Mouse (Mus musculus): ENCODE data around the gene Srpx. TPM values are rescaled to one million over a fixed set of nuclear protein-coding genes. Genes with fewer than 3 reads are reported as not detected.

Gene Srpx
- total RNA-seq, 2 experiments from 2014 or later: 5.7 to 8.1 TPM

Other genes starting within 250 kb of the Srpx start
- under 1 TPM; 0.11 to 0.20 TPM for gene Sytl5, start 232.1 kb downstream of the Srpx start, total RNA-seq (2021)
- gene Rpgr, start 99.2 kb upstream of the Srpx start, total RNA-seq (2021): 1 to 10 TPM in 1 of 2 experiments, under 1 TPM in 1; 0.92 to 1.7 TPM
- not detected for gene Otc, start 134.6 kb upstream of the Srpx start, total RNA-seq (2021)